Mouse (Mus musculus) bone marrow macrophage, adult 2 months (primary cell): Measurements from ENCODE around the gene Rrp36.

Experiments used
- CTCF ChIP-seq: IDR thresholded peaks from 2 replicates; pipeline ENCODE4 v1.5.1; 2012; ENCODE audit warnings: low read depth, mild to moderate bottlenecking, low read length, moderate library complexity
- POLR2A ChIP-seq: IDR thresholded peaks from 2 replicates; pipeline ENCODE4 v1.6.1; 2012; ENCODE audit warnings: mild to moderate bottlenecking, low read depth, low read length, borderline replicate concordance

GRCm38 (mm10) chr17:46691390-46691789 is 17.2 kb upstream of the Rrp36 start:
- TF ChIP-seq CTCF = no peak
- TF ChIP-seq POLR2A = no peak
